Mouse (Mus musculus) neural tube, embryonic 14.5 days (tissue): ENCODE data around the gene H2-Q4. TPM values are rescaled to one million over a fixed set of nuclear protein-coding genes. Genes with fewer than 3 reads are reported as not detected.
"Not testable (repeated sequence)": the region's sequence is repeated elsewhere in the genome, so short reads cannot be mapped to it uniquely, and the experiment has no call there.

ENCODE experiments used
- ATAC-seq: fragments of 200-750 bp; cut with Nextera tagmentation; 2 replicates; pipeline ENCODE4 v1.8.0; 2017; ENCODE audit warnings: low read depth, mild to moderate bottlenecking, moderate TSS enrichment, moderate library complexity
- H3K27ac ChIP-seq: fragments of 300-500 bp; sonication (generic); 2 replicates; pipeline ENCODE4 v1.5.1; 2014; ENCODE audit warnings: low read depth, mild to moderate bottlenecking, control low read depth, low read length, moderate library complexity, mixed read lengths
- H3K27me3 ChIP-seq: fragments of 300-500 bp; sonication (generic); 2 replicates; pipeline ENCODE4 v1.6.1; 2014; ENCODE audit warnings: low read length; ENCODE audit not compliant: control insufficient read depth, insufficient read depth
- H3K36me3 ChIP-seq: fragments of 300-500 bp; sonication (generic); 2 replicates; pipeline ENCODE4 v1.6.1; 2014; ENCODE audit warnings: low read length, mixed read lengths; ENCODE audit not compliant: control insufficient read depth, insufficient read depth
- H3K4me1 ChIP-seq: fragments of 300-500 bp; sonication (generic); 2 replicates; pipeline ENCODE4 v1.6.1; 2014; ENCODE audit warnings: low read length; ENCODE audit not compliant: control insufficient read depth, insufficient read depth
- H3K4me2 ChIP-seq: fragments of 300-500 bp; sonication (generic); 2 replicates; pipeline ENCODE4 v1.6.1; 2014; ENCODE audit warnings: mild to moderate bottlenecking, low read depth, low read length, control low read depth
- H3K4me3 ChIP-seq: fragments of 300-500 bp; sonication (generic); 2 replicates; pipeline ENCODE4 v1.5.1; 2014; ENCODE audit warnings: low read depth, low read length, control low read depth, mixed read lengths
- H3K9ac ChIP-seq: fragments of 300-500 bp; sonication (generic); replicated peaks from 2 replicates; pipeline ENCODE4 v1.6.1; 2014; ENCODE audit warnings: low read depth, mild to moderate bottlenecking, control low read depth, low read length, mixed read lengths
- H3K9me3 ChIP-seq: fragments of 300-500 bp; sonication (generic); 2 replicates; pipeline ENCODE4 v1.6.1; 2016; ENCODE audit warnings: low read length; ENCODE audit not compliant: control insufficient read depth
- WGBS: fragments of 180-500 bp; shearing (Covaris S2); extraction: QIAGEN DNeasy Blood & Tissue Kit; methylation state at CpG from one replicate; pipeline ENCODE4 v1.1.7; 2014; 5-methylcytosine and 5-hydroxymethylcytosine counted together
- polyA plus RNA-seq: library from polyadenylated mRNA; unstranded; fragments of >200 nt; fragmentation: Nextera tagmentation; extraction: Ambion mirVana; gene quantifications from 2 replicates; pipeline ENCODE4 v1.2.1, GENCODE M21; 2014

The H2-Q4 gene
- polyA plus RNA-seq, 1 experiment from 2014 or later, result 0.55 TPM

- Histone ChIP-seq H3K9ac (peak overlapping the region; percentile 39; the same call in 1 of the 2 replicates), H3K9me3 (no peaks in the 10 kb centered on the region), H3K4me2 (peak overlapping the region; percentile 58), H3K36me3 (no peaks in the 10 kb centered on the region), H3K4me3 (peak overlapping the region; percentile 28), H3K27ac (no peak overlapping the region), H3K4me1 (peaks cover 6% of the 10 kb centered on the region; the same call in 1 of the 2 replicates), H3K27me3 (peaks cover 10% of the 10 kb centered on the region; the same call in 1 of the 2 replicates)
- 0 out of 2 replicates have a peak, but pooled peaks have one; percentile 41 for ATAC-seq
- 7% methylated on average over 38 of the region's 38 CpGs for WGBS
Measured at GRCm38 (mm10) chr17:35358763-35359469, 20.5 kb upstream of the H2-Q4 start.

- H3K4me1 ChIP-seq, result peaks cover 6% of the 10 kb centered on the region; the same call in 1 of the 2 replicates
- no peaks in the 10 kb centered on the region for H3K9me3 ChIP-seq
- H3K36me3 ChIP-seq, result no peaks in the 10 kb centered on the region
- H3K4me2 ChIP-seq, result peak overlapping the region; percentile 58
- H3K27ac ChIP-seq, result no peak overlapping the region
- no peak for ATAC-seq
- H3K9ac ChIP-seq, result 0 out of 2 replicates have a peak overlapping the region, but pooled peaks have one; percentile 39
- peaks cover 10% of the 10 kb centered on the region; the same call in 1 of the 2 replicates for H3K27me3 ChIP-seq
- H3K4me3 ChIP-seq, result peak overlapping the region; percentile 28
- WGBS, result 17% methylated on average over 21 of the region's 21 CpGs
Measured at GRCm38 (mm10) chr17:35359470-35359862, 20.0 kb upstream of the H2-Q4 start.

- WGBS, result under 1% methylated on average over 70 of the region's 70 CpGs
- Histone ChIP-seq H3K9me3 (no peaks in the 10 kb centered on the region), H3K36me3 (no peaks in the 10 kb centered on the region), H3K4me2 (peak overlapping the region; percentile 77), H3K9ac (peak overlapping the region; percentile 47), H3K27ac (no peak overlapping the region), H3K27me3 (no peaks in the 10 kb centered on the region), H3K4me3 (peak overlapping the region; percentile 46), H3K4me1 (0 out of 2 replicates have a peak, but pooled peaks cover 3% of the 10 kb centered on the region)
- ATAC-seq, result peak; percentile 60
Measured at GRCm38 (mm10) chr17:35379729-35380451, 473 bp downstream of the H2-Q4 start.

GRCm38 (mm10) chr17:35389796-35390195 is 10.4 kb downstream of the H2-Q4 start:
- not testable (repeated sequence) for H3K27me3 ChIP-seq, H3K4me1 ChIP-seq, H3K9me3 ChIP-seq, H3K27ac ChIP-seq, H3K4me2 ChIP-seq, H3K4me3 ChIP-seq, H3K9ac ChIP-seq, ATAC-seq, H3K36me3 ChIP-seq
- 5% methylated on average over 7 of the region's 7 CpGs for WGBS

GRCm38 (mm10) chr17:35392671-35393070 is 13.3 kb downstream of the H2-Q4 start:
- H3K27ac ChIP-seq, ATAC-seq, H3K9me3 ChIP-seq, H3K4me3 ChIP-seq, H3K4me2 ChIP-seq, H3K9ac ChIP-seq, H3K4me1 ChIP-seq, H3K36me3 ChIP-seq, H3K27me3 ChIP-seq: not testable (repeated sequence)
- WGBS, result 75% methylated on average over 2 of the region's 2 CpGs

GRCm38 (mm10) chr17:35393864-35394800 is 14.7 kb downstream of the H2-Q4 start:
- peak; percentile 79 for ATAC-seq
- not testable (repeated sequence) for H3K27me3 ChIP-seq, H3K9me3 ChIP-seq, H3K36me3 ChIP-seq, H3K27ac ChIP-seq, H3K4me1 ChIP-seq, H3K9ac ChIP-seq
- WGBS, result 2% methylated on average over 50 of the region's 75 CpGs
- peak overlapping the region; percentile 36 for H3K4me2 ChIP-seq
- peak overlapping the region; percentile 19; the same call in 1 of the 2 replicates for H3K4me3 ChIP-seq

- H3K4me3 ChIP-seq, H3K9me3 ChIP-seq, H3K4me2 ChIP-seq, H3K27ac ChIP-seq, H3K9ac ChIP-seq, H3K36me3 ChIP-seq, H3K27me3 ChIP-seq, H3K4me1 ChIP-seq, ATAC-seq: not testable (repeated sequence)
- WGBS, result 94% methylated on average over 2 of the region's 2 CpGs
Measured at GRCm38 (mm10) chr17:35396956-35397355, 17.5 kb downstream of the H2-Q4 start.

- ATAC-seq, result not testable (repeated sequence)
- WGBS, result no CpG with 5 or more reads among the region's 1 CpGs
Measured at GRCm38 (mm10) chr17:35413057-35413456, 33.6 kb downstream of the H2-Q4 start.

More at GRCm38 (mm10) chr17:35413057-35413456, 33.6 kb downstream of the H2-Q4 start:
- H3K4me2 ChIP-seq, H3K27me3 ChIP-seq, H3K4me3 ChIP-seq, H3K9ac ChIP-seq, H3K36me3 ChIP-seq, H3K27ac ChIP-seq, H3K4me1 ChIP-seq, H3K9me3 ChIP-seq: not testable (repeated sequence)
